Mouse (Mus musculus) adrenal gland, adult 8-10 months (tissue): ENCODE results near the gene Apba3. TPM values are rescaled to one million over a fixed set of nuclear protein-coding genes. Genes with fewer than 3 reads are reported as not detected.
"Not testable (repeated sequence)": the region's sequence is repeated elsewhere in the genome, so short reads cannot be mapped to it uniquely, and the experiment has no call there.

ENCODE experiments used
- DNase-seq: peaks from one replicate; pipeline ENCODE4 v3.0.0; 2022
- total RNA-seq, 4 experiments: library from RNA; stranded (reverse); gene quantifications; 2 replicates each; pipeline ENCODE4 v1.2.4; 2022

Gene Apba3
- total RNA-seq = 10 to 100 TPM; 61.9 to 72.3 (median 66.4) TPM

DNA sequence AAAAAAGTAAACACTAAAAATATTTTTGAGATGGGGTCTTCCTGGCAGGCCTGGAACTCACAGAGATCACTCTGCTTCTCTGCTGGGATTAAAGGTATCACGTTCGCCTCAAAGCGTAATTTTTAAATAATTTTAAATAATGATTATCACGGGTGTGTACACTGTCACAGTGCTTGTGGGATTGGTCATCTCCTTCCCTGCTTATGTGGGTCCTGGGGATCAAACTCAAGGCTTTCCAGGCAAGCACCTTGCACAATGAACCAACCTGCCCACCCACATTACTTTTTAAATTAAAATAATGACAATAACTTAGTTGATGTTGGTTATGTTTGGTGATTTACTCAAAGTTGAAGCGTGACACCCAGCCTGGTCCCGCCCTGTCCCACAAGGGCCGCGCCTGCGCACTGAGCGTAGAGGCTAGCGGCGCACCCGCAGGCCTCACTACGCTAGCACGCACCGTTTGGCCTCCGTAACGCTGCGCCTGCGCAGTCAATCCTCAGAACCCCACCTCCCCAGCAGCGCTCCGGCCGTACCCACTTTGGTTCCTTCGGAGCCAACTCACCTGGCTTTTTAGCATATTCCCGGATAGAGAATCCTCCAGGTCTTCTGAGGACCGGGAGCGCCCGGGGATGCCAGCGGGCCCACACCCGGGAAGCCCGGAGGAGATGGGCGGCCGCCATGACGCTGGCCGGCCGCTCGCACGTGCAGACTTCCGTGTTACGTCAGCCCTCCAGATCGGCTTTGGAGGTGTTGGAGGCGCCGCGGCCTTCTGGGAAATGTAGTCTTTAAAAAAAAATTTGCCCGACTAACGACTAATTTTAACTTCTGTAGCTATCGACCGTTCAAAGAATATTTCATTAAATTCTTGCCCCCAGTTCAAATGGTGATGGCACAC is at the start of gene Apba3, which contains the start of gene Mrpl54:
Apba3 (plus strand) TSS at position 750 of the 895 bp plus-strand sequence.
Mrpl54 (minus strand) TSS at position 724 of the 895 bp plus-strand sequence.
- peak; percentile 95 for DNase-seq

- DNase-seq = not testable (repeated sequence)
Measured at GRCm38 (mm10) chr10:81217267-81217666, 49.5 kb upstream of the Apba3 start.

- DNase-seq = no peak
Measured at GRCm38 (mm10) chr10:81217964-81218363, 48.8 kb upstream of the Apba3 start.

DNA sequence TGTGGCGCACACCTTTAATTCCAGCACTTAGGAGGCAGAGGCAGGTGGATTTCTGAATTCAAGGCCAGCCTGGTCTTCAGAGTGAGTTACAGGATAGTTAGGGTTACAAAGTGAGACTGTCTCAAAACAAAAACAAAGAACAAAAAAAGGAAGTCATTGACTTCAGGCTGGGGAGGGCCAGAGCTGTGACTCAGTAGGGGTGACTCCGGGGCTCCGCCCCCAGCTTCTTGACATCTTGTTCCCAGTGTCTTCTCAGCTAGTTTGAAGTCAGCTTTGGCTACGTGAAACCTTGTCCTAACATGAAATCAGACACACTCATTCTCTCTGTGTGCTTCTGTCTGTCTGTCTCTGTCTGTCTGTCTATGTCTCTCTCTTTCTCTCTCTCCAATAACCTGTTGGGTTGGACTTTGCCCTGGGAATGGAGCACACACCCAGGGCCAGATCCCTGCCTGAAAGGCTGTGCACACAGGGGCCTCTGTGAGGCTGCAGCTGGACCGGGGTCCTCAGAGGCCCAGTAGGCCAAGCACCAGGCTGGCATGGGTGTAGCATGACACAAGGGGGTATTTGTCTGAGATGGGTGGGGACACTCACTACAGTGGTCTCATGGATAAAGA is 45.3 kb upstream of the Apba3 start:
- no peak for DNase-seq

DNA sequence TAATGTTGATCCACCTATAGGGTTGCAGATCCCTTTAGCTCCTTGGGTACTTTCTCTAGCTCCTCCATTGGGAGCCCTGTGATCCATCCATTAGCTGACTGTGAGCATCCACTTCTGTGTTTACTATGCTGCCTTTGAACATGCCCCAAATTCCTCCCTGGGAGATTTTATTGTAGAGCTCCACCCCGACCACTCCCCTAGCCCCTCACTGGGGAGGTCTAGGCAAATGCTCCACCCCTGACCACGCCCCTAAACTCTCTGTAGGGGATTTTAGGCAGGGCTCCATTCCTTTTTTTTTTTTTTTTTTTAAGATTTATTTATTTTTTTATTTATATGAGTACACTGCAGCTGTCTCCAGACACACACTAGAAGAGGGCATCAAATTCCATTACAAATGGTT is 43.0 kb upstream of the Apba3 start:
- not testable (repeated sequence) for DNase-seq

DNA sequence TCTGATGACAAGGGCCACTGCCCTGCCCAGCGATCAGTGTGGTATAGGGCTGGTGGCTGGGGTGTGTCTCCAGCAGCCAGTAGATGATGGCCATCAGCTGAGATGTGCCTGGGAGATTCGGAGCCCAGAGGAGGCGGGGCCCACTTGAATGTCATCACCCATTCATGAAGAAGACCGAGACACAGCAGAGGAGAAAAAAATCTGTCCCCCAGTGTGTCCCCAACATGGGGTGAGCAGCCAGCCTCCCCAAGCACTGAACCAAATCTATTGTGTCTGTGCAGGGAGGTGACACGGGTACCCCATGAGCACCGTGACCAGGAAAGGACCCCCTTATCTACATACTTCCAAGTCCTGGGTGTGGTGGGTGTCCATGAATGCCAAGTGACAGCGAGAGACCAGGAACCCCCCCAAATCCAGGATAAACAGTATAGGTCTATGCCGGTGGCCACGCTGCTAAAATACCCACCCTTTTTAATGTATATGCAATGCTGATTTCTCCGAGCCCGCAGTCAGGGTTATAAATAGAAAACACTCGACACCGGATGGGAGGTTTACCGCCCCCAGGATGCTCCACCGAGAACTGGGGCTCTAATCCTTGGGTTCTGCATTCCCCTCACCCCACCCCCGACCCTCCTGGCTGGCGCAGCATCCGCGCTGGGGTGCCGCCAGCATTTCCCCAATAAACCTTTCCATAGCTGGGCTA is 36.9 kb upstream of the Apba3 start:
- no peak for DNase-seq

DNA sequence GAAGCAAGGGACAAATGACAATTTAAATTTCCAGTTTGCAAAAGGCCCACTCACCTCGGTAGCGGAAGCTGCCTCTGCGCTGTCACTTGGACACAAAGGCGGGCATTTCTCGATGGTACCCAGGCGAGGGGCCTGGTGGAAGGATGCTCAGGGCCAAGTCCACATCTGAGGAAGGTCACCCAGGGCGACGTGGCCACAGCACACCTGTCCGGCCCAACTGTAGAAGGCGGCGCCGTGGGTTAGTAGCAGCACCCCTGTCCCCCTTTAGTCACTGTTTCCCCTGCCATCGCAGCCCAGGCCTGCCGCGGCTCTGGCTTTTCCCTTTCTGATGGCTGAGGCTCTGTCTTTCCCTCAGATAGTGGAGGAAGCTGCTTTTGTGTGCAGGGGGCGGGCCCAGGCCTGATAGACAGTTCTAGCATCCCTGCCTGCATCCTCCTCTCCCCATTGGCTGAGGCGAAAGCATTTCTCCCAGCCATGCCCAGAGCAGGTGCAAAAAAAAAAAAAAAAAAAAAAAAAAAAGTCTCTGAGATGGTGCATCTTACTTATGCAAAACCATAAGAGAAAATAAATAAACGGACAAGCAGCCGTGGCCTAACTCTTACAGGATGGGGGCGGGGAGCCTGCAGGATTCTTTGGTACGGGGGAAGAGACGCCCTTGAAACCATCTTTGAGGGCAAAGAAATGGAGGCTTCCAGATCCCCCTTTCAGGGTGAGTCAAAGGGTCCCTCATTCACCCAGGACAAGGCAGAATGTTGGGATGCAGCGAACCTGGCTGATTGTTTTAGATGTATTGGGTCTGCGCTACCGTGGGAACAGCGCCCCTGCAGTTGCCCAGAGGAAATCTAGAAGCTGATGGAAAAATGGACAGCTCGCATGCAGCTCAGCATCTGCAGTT is 36.1 kb upstream of the Apba3 start, which contains the start of gene Atcay:
Atcay (minus strand) TSS at position 396 of the 895 bp plus-strand sequence.
- no peak for DNase-seq

DNA sequence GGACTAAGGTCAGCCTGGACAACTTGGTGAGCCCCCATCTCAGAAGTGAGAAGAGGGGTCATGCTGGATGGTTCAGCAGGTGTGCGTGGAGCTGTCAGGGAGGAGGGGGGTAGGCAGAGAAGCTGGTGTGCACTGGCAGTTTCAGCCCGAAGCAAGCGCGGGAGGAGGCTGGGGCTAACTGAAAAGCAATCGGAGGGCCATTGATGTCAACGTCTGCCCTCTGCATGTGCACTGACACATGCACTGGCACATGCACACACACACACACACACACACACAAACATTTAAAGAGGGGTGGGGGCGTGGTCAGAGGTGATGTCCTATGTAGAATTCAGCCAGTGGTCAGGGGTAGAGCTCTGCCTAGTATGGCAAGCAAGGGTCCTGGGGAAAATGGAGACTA is 35.3 kb upstream of the Apba3 start:
- DNase-seq = no peak

- peak; percentile 91 for DNase-seq
Measured at GRCm38 (mm10) chr10:81232580-81233225, 34.1 kb upstream of the Apba3 start, which contains the start of gene Zfr2. TSS of gene Zfr2 (plus strand) at chr10:81233155.

DNA sequence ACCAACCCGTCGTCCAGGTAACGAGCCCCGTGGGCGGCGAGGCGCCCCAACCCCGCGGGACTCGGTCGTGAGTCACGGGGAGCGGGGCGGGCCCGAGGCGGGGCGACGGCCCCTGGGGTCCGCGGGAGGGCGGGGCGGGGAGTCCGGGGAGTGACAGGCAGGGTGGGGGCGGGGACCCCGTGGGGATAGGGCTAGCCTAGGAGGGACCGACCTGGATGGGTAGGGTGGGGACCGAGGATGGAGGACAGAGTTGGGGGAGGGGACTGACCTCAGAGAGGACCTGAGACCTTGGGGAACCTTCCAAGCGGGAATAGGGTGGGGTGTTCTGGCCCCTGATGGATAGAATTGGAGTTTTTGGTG is 33.6 kb upstream of the Apba3 start:
- DNase-seq = no peak

DNA sequence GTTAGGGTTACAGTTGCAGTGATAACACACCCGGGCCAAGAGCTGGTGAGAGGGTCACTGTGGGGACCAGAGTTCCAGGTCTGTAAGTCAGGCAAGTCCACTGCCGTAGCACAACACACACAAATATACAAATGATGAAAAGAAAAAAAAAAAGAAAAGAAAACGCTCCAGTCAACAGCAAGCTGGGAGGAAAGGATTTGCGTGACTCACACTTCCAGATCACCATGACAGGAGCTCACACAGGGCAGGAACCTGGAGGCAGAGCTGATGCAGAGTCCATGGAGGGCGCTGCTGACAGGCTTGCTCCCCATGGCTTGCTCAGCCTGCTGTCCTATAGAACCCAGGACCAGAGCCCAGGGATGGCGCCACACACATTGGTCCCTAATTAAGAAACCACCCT is 32.6 kb upstream of the Apba3 start:
- no peak for DNase-seq

DNA sequence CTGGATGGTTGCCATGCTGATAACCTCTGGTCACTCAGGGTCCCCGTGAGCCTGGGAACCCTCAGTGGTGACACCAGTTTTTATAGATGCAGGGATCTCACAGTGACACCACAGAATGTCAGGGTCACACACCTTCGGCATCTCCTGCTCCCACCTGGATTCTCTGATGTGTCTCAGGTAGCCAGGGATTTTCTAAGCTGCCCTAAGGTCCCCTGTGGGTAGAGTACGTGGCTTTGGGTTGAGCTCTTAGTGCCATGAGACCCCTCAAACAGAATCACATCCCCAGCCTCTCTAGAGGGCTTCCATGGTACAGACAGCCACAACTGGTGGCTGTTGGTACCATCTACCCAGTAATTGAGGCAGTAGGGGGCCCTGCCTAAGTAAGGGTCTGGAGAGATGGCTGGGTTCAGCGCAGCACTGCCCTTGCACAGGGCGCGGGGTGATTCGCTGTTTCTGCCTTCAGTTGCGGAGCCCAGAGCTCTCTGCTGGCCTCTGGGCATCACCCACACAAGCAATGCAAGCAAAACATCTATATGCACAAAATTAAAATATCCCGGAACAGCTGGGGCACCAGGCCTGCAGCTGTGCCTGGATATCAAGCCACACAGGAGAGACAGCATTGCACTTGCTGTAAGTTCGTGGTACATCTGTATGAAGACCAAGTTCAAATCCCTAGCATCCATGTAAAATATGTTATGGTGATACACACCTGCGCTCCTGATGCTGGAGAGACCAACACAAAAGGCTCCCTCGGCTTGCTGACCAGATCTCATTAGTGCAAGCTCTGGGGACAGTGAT is 30.1 kb upstream of the Apba3 start:
- DNase-seq = no peak

GRCm38 (mm10) chr10:81238618-81239017 is 28.1 kb upstream of the Apba3 start:
- DNase-seq = no peak

- DNase-seq = peak; percentile 20
Measured at GRCm38 (mm10) chr10:81240876-81241275, 25.9 kb upstream of the Apba3 start.

DNA sequence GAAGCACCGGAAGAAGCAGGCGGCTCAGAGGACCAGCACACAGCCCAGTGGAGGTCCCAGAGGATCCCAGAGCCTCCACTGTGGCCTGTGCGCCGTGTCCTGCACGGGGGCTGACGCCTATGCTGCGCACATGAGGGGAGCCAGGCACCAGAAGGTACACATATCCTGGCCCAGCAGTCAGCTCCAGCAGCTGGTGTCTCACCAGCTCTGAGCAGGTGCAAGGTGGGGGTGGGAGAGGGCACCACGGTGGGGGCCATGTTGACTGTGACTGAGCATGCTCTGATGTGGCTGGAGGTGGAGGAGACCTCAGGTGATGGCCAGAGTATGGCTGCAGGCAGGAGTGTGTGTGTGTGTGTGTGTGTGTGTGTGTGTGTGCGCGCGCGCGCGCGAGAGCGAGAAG is 24.7 kb upstream of the Apba3 start:
- no peak for DNase-seq

GRCm38 (mm10) chr10:81244146-81244545 is 22.6 kb upstream of the Apba3 start:
- DNase-seq = peak; percentile 2

GRCm38 (mm10) chr10:81244595-81244994 is 22.2 kb upstream of the Apba3 start:
- DNase-seq = peak; percentile 47

DNA sequence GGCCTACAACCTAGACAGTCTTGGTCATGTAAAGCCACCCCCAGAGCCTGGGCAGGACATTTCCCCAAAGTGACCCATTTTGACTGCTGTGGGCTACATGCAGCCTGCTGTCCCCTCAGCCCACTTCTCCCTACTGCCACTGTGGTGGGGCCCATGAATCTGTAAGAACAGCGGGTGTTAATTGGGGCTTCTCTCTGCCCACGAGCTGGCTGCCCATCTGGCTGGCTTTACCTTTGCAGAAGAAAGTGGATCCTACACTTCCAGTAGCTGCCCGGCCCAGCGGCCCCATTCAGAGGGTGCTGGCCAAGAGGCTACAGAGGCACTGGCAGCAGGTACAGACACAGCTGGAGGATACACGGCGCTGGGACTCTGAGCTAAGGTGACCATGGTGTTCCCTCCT is 21.6 kb upstream of the Apba3 start:
- no peak for DNase-seq

GRCm38 (mm10) chr10:81247804-81248203 is 19.0 kb upstream of the Apba3 start:
- DNase-seq = no peak

GRCm38 (mm10) chr10:81249442-81249841 is 17.3 kb upstream of the Apba3 start:
- DNase-seq = no peak
